Mouse (Mus musculus) frontal cortex, postnatal 10 days (tissue): Measurements from ENCODE around the gene Tmed3.

Source experiments
- DNase-seq, 2 experiments: peaks; one replicate each; pipeline ENCODE4 v3.0.0; 2022; ENCODE audit warnings: low spot score in 2 of 2, mixed read lengths in 1 of 2

The Tmed3 gene

DNA sequence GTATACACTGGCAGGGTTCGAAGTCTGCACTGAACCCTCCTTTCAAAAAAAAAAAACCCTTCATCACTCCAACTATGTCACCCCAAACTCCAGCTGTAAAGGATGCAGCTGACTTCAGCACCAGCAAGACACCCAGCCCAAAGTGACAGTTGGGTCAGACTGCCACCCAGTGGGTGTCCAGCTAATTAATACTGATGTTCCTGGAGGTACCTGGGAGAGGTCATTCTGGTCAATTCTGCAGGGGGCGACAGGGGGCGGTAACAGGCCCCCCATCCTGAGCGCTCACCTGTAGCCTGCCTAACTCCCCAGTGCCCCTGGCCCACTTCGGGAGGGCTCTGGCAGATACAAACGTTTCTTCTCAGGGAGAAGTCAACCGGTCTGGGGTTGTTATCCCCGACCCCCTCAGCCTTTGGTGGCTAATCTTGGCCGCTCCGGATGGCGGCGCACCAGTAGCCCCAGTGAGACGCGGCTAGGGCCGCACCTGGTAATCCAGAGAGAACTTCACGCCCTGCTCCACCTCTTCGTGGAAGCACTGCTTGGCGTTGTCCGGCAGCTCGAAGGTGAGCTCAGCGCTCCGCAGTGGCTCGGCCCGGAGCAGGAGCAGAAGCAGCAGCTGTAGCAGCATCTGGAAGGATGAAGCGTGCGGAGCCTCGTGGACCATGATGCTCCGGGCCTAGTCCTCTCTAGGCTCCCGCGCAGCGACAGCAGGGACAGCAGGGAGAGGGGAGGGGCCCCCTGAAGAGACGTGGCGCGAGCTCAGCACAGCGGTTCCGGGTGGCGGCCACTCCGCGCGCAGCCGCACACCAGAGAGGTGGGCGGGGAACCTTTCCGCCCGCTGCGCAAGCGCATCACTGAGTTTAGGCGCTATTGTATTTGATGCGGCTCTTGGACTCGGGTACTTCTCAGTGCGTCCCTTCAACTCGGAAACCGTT, at the start of gene Tmed3:
Gene Tmed3, minus strand, starts transcription at position 804 of the 932 bp plus-strand sequence.
- DNase-seq: peak; percentile 90 to 91

DNA sequence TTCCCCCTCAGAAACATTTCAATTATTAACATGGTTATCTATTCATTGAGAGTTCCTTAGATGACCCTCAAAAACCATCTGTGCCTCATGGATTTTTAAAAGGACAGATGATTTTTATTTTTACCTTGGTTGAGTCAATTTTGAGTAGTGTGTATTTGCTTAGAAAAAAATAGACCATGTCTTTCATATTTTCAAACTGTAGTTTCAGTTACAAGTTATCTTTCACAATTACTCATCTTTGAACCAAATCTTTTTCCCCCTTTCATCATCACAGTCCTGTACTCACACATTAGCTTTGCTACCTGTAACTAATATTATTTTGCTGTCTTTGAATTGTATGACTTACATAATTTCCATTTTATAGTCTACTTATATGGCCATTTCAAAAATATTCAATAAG, 35.2 kb upstream of the Tmed3 start:
- DNase-seq: no peak

DNA sequence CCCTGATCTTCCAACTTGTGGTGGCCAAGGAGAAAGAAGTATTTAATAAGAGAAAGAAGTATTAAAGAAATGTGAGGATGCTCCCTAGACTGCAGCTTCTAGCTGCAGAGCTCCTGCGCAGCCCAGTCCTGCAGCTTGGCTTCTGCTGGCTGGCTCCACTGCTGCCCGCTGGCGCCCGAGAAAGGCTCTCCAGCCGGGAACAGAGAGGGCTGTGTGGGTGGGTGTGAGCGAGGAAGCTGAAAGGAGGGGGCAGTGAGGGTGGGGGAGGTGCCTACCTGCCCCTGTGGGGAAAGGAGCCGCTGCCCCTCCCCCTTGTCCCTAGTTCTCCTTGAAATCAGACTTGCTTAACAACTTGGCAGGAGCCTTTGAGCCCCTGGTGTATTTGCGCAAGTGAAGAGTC, 33.4 kb upstream of the Tmed3 start, which contains the start of gene Ankrd34c:
Gene Ankrd34c, minus strand, starts transcription at position 181 of the 400 bp plus-strand sequence.
- DNase-seq: peak in 1 of 2 experiments; percentile 14

DNA sequence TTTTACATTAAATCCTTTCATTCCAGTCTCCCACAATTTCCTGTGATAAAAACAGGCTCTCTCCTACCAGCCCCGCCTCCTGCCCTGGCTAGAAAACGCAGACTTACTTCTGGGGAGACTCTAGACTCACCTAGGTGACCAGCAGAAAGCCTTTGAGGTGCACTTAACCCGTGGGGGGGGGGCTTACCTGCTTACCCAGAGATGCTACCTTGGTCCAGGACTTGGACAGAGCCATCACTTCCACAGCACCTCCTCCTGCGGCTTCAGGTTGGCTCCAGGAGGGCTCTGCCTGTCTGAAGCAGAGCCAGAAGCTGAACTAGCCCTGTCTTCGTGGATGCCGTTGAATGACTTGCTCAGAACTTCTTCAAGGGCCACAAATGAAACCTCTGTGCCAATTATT, 33.0 kb upstream of the Tmed3 start:
- no peak for DNase-seq

DNA sequence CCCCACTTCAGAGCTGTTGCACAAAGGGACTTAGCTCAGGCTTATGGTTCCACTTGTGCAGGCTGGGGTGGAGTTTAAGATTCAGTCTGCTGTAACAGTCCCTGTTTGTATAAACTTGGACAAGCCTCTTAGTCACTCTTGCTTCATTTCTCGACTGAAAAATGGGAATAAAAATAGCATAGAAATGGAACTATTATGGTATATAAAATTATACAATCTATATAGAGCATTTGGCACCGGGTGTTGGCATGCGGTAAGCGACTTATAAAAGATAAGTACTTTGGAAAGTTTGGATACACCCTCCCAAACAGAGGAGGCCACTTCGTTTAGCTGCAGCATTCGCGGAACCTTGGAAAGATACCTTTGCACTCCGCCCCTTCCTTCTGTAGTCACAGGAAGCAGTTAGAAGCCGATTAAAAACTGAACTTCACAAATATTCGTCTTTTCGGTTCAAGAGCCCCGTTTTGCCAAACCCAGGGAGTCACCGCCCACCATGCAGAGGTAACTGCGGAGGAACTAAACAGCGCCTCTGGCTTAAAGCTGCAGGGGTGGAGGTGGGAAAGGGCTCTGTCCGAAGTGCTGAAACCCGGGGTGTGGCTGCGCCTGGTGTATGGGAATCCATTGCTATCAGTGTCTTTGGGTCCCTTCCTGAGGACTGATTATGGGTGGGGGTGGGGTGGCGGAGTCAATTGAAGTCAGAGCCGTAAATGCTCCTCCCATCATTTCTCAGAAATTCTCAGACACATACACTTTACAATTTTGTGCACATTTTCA, 32.3 kb upstream of the Tmed3 start:
- DNase-seq: peak in 1 of 2 experiments; percentile 13

DNA sequence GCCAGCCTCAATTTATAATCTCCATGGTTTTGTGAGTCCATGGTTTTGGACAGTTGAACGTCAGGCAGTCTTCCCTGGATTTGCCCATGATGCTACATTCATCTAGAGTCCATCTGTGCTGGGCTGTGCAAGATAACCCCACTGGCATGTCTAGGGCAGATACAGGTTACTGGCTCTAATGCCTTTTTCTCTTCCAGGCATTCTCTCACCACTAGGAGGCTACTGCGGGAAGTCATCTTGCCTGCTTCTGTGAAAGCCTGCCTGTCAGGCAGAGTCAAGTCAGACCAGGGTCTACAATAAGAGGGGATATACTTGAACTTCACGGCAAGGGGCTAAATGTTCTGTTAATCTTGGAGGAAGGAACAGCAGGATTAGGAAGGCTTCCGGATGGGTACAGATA, 2.0 kb upstream of the Tmed3 start:
- no peak for DNase-seq

DNA sequence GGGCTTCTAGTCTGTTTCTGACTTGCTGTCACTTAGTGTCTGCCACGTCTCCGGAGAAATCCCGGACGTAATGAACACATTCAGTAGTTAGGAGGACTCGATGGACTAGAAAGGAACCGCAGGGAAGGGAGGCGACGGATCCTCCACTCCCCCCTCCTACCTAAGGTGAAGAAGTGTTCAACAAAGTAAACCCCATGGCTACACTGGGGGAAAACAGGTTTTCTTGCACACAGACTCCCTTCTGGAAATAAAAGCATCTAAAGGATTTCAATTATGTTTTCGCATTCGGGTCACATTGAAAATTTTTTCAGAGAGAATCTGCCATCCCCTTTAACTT, 297 bp upstream of the Tmed3 start:
- no peak for DNase-seq

DNA sequence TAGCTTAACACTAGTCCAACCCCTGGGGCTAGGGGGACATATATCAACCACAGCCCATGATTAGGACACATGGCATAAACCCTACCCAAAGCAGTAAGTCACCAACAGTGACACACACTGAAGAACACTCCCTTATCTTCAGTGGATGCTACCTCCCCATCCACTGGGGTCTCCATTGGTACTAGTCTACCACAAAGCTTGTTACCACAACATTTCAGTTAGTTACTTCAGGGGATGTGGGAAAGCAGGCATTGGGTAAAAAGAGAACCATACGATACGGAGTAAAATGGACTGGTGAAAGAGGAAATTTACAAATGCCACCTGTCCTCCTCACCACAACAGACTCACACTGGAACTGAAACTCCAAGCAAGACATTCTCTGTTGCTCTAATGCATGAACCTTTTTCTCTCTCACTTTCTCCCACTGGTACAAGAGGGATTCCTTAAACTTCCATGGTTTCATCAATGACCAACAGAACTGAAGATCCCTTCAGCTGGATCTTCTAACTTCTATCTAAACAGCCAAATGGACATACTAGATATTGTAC, 3.9 kb downstream of the Tmed3 start:
- DNase-seq: no peak

DNA sequence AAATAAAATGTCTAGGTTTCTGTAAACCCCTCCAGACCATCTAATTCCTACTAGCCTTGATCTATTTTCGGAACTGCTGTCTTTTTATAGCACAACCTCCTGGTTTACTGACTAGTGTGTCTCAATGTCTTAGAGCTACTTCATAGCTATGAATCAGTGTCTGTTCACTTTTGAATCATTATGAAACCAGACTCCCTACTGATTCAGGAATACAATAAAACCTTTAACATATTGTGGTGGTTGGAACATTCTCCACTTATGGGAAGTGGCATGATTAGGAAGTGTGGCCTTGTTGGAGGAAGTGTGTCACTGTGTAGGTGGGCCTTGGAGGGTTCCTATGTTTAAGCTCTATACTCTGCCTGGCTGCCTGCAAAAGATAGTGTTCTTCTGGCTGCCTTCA, 9.7 kb downstream of the Tmed3 start:
- DNase-seq: no peak

DNA sequence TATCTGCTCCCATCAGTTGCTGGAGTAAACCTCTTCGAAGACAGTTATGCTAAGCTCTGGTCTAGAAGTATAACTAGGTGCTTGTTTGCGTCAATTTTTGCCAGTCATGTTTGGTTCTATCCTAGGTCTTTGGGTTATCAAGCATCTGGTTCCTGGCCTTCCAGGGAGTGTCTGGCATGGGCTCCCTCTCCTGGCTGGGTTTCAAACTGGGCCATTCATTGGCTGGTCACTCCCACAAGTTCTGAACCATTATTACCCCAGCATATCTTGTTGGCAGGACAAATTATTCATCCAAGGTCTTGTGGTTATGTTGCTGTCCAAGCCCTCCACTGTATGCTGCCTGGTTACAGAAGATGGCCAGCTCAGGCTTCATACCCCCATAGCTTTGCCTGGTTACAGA, 11.2 kb downstream of the Tmed3 start:
- DNase-seq: no peak

DNA sequence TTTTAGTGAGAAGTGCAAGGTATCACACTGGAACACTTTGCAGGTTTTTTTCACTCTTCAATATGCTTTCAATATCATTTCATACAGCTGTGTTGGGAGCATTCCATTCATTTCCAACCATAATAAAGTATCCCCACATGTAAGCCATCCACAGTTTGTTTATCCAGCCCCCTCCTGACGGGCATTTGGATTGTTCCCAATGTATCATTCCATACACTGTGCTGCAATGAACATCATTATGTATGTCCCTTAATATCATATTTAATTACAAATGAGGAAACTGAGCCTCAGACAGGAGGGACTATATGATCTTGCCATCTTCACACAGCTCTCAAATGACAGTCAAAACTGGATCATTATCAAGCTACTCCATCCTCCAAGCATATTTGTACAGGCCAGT, 15.7 kb downstream of the Tmed3 start:
- DNase-seq: no peak

DNA sequence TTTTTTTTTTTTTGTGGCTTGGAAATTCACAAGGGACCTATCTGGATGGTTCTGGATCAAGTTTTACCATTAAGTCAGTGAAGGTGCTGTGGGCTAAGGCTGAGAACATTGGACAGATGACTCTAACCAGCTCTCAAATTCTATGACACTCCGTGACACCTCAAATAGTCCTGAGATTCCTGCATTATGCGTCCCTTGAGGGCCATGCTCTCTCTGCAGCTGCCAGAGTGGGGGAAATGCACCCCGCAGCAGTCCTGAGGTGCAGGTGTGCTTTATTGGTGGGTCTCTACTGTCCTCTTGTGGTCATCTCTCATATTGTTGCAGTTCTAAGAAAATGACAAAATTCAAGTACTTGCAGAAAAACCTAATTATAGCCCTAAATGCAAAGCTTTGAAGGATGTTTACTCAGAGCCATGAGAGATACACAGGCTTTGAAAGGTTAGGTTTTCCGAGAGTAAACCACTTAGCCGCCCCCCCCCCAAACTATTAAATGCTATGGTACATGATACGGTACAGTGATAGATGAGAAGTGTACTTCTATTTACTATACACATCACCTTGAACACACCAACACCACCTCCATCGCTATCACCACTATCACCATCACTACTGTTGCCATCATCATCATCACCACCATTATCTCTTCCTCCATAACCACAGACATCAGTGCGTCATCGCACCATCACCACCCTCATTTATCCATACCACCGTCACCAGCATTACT, 17.2 kb downstream of the Tmed3 start:
- no peak for DNase-seq

DNA sequence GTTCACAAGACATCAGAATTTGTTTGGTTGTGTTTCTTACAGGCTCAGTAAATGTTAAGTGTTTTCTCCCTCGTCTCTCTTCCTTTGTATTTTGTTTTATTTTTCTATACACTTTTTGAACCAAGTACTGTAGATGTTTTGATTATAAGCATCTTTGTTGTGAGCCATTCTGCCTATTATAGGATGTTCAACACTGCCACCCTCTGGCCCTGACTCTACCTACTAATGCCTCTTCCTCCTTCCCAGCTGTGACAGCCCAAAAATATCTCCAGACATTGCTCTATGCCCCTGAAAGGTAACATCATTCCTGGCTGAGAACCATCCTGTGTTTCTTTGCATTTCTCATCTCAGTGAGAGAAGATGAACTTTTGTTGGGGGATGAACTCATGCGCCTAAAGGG, 18.6 kb downstream of the Tmed3 start:
- DNase-seq: no peak

DNA sequence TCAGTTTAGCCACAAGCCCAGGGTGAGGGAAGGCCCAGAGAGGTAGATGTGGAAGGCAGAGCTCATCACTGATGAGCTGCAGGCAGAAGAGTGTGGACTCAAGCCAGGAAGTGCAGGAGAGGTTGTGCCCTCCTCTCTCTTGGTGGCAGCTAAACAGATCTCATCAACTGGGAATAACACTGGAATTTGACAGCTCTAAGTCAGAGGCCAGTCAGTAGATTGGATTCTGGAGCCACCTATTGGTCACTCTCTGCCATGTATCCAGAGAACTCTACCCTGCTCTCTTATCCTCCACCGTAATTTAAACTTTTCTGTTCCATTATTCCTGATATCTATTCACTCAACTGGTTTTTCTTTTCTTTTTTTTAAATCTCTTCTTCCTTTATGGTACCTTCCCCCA, 25.9 kb downstream of the Tmed3 start:
- DNase-seq: no peak

DNA sequence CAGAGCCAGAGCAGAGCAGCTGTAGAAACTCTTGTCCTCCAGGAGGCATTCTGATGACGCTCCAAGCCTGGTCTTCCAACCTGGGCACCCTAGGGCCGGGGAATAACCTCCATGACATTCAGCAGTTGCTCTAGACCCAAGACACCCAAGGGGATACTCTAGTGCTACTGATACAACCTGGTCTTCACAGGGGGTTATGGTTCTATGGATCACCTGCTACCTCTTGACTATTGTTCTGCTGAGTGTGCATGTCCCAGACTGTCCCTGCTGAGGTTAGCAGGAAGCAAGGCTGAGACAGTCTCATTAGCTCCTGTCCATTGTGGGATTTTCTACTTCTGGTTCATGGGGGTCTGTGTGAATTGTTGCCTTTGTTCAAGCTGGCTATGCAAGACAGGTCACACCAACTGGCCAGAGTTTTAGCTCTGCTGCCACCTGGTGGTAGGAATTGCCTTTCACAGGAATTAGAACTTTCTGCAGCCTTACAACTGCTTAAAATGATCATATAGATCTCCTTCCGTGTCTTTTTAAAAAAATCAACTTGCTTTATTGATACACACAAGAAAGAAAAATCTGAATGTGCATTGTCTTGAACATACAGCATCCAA, 30.8 kb downstream of the Tmed3 start:
- peak in 1 of 2 experiments; percentile 71 for DNase-seq

DNA sequence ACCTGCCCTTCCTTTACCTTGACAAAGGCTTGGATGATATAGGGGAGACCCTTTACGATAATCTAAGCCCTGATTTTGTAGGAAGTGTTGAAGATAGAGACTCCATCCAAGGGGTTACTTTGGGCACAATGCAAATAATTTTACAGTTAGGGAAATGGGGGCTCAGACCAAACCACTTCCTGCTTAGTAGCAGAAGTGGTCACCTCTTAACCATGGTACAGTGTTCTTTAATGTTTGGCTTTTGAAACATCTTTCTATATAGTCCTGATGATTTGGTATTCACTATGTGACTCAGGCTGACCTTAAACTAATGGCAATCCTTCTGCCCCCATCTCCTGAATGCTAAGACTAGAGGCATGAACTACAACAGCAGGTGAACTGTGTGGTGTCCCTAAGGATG, 31.5 kb downstream of the Tmed3 start:
- DNase-seq: no peak

DNA sequence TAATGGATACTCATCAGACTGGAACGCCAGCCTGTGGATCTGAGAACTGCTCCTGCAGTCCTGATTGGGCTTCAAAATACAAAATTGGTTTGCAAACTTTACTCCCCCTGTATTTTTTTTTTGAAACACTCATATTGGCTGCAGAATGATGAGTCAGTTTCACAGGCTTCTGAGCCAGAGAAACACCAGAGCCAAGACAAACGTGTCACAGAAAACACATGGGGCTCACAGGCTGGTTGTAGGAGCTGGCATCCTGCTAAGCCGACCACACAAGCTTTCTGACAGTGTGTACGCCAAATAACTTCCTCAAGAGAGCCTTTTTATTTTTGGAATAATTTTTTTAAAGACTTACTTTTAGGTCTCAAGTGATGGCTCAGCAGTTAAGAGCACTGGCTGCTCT, 35.0 kb downstream of the Tmed3 start:
- DNase-seq: peak; percentile 13 to 28

DNA sequence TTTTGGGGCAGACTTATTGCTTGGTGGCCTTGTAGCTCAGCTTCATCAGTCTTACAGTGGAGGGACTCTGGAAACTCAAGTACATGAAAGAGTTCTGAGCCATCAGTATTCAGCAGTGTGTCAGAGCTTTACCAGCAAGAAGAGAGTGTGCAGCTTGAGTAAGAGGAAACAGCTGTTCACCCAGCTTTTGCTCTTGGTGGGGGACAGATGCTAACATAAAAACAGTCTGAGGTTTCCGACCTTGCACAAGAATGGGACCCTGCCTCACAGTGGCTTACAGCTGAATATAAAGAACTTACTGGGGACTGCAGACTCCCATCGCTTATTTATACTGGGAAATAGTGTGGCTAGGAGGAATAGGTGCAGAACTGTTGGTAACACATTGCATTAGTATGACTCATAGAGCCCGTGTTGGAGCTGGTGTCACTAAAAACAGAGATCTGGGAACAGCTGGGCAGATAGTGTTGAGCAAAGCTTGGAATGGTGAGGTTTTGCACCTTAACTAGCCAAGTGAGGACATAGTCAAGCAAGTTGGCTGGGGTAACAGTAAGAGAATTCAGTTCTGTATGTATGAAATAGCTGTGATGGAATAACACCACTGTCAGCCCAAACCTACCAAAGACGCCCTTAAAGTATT, 37.4 kb downstream of the Tmed3 start:
- no peak for DNase-seq

DNA sequence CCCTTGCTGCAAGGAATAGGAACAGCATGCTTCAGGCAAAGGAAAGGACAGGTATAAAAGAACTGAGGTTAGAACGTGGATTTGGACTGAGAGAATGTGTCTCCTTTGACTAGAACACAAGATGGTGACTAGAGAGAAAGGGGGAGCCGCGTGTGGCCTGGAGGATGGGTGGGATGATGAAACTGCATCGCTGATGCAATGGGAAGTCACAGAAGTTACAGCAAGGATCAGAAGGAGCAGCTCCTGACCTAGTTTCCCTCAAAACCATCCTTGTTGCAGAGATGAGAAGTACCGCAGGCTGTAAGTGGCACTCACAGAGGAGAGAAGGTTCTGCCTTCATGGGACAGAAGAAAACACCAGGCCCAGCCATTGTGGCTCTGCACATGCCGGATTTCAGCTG, 54.0 kb downstream of the Tmed3 start:
- DNase-seq: no peak
